Mouse (Mus musculus): ENCODE results near the gene Tbc1d2b.

Gene Tbc1d2b

DNA sequence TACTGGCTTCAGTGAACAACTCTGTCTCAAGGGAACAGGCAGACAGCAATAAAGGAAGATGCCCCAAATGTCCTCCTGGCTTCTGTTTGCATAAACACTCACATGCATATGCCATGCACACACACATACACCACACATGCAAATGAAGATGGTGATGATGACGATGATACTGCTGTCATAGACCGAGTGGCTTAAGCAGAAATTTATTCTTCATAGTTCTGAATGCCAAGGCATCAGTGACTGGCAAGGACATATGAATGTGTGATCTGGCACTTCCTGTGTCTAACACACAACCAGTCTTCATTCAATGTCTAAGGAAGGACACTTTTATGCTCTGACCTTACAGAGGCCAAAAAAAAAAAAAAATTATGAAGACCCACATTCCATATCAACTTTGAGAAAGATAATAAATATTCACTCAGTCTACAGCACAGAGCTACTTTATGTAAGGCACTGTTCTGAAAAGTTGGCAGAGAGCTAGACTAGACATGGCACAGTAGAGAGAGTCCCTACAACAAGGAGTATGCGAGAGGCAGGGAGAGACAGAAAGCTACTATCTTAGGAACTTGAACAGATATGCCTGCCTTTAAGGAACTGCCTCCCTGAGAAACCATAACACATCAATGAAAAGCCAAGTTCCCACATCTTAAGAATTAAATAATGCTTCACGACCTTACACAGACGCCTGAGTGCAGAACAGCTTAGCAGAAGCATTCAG is 5.1 kb downstream of the Tbc1d2b start:
- no peak for DNase-seq (ENCODE audit: low spot score)

- DNase-seq (ENCODE audit: low spot score), result no peak
These were observed 7.3 kb downstream of the Tbc1d2b start for GRCm38 (mm10) chr9:90263340-90263679.

DNA sequence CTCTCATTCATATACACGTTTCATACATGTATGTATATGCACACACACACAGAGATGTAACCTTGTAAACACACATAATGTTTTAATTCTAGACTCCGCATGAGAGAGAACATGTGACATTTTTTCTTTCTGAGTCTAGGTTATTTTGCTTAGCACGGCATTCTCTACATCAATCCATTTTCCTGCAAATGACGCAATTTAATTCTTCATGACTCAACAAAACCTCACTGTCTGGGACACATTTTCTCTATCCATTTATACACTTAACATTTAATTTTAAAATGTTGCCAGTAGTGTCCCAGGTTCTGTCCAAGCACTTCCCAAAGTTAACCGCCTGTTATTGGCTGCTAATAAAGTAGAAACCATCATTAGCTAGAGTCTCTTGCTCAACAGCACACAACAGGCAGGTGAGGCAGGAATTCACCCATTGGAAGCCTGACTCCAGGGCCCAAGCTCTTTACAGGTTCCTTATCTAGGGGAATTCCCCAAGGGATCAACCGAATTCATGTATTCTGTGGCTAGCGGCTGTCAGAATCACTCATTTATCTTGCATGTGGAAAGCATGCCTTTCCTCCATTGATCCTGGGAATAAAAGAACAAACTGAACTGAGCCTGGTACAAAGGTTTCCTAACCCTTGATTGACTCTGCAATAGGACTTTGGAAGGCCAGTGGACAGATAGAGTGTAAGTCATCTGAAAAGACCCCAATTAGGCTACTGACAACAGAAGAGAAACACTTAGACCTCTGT is 7.8 kb downstream of the Tbc1d2b start:
- no peak for DNase-seq (ENCODE audit: low spot score)

DNA sequence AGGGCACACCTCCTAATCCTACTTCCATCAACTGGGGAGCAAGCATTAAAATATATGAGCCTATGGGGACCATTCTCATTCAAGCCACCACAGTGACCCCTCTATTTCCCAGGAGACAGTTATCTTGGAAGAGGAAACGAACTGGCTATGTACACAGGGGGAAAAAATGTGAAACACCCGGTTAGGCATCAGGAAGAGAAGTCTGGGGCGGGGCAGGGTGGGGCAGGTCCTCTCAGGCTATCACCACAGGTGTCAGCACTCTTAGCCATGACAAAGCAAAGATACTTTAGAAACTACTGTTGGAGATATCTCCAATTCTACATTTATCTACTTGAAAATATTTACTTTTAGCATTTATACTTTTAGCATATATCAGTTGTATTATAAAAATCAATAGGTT is 8.5 kb downstream of the Tbc1d2b start:
- DNase-seq (ENCODE audit: low spot score), result no peak

DNA sequence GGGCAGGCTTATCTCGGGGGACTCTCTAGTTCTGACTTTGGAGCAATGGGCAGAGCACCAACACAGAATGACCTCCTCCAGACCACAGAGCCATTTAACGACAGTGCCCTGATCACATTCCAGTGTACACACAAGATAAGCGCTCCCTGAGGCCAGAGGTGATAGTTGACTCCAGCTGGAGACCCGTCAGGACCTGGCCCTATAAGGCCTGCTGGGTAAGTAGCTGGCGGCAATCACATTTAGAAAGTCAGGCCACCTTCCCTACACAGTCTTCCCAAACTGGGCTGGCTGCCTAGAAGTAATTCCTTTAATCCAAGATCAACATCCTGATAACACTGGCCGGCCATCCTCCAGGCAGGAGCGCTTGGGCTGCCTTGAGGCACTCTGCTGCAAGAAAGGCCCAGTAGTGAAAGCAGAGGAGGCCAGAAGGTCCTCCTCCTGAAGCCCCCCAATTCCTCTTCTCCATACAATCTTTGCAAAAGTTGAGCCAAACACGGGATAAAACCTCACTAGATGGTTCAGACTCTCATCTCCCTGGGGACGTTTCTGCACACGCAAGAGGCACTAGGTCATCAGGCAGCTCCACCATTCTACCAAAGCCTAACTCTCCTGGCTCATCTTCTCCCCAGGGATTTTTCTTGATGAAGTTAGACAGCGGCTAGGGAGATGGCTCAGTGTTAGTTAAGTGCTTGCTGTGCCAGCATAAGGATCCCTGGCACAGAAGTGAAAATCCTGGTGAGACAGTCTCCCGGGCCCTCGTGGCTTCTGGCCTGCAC is 9.8 kb downstream of the Tbc1d2b start:
- DNase-seq (ENCODE audit: low spot score), result no peak

GRCm38 (mm10) chr9:90260079-90260478 is 10.5 kb downstream of the Tbc1d2b start:
- DNase-seq (ENCODE audit: low spot score), result no peak

- no peak for DNase-seq (ENCODE audit: low spot score)
These were observed 11.1 kb downstream of the Tbc1d2b start for GRCm38 (mm10) chr9:90259400-90259950.

GRCm38 (mm10) chr9:90257754-90258531 is 12.7 kb downstream of the Tbc1d2b start:
- no peak for DNase-seq (ENCODE audit: low spot score)

DNA sequence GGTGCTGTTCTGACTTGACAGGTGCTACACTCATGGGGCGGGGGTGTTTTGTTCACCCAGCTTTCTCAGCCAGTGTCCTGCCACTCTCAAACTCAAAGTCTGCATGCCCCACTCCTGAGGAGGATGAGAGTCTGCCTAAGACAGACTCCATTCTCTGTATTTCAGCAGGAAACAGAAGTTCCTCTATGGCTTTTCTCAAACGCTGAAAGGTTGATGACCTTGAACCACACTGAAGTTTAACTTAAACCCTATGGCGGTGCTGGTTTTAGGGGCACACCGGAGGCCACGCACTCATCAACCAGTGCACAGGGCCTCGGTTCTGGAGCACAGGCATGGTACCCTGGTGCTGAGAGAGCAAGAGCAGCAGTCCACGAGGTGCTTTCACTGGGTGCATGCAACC is 13.4 kb downstream of the Tbc1d2b start:
- no peak for DNase-seq (ENCODE audit: low spot score)

DNA sequence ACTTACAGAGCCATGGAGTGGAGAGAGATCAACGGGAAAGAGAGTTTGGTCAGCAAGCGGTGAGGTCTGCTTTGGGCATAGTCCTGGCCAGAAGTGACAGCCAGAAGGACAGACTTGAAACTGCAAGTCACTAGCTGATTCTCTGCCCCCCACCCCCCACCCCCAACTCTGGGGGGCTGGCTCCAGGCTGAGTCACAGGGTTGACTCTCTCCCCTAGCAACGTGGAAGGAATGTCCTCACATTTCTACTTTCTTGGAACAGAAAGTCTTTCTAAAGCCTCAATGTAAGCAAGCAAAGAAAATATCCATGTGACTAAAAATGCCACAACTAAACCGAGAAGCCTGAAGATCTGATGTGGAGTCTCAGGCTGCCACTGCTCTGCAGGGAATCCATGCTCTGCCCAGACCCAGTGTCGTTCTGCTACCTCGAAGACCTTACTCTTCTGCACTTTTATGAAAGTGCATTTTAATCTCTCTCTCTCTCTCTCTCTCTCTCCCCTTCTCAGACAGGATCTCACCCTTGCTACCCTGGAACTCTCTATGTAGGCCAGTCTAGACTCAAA is 14.7 kb downstream of the Tbc1d2b start:
- DNase-seq (ENCODE audit: low spot score), result no peak

DNA sequence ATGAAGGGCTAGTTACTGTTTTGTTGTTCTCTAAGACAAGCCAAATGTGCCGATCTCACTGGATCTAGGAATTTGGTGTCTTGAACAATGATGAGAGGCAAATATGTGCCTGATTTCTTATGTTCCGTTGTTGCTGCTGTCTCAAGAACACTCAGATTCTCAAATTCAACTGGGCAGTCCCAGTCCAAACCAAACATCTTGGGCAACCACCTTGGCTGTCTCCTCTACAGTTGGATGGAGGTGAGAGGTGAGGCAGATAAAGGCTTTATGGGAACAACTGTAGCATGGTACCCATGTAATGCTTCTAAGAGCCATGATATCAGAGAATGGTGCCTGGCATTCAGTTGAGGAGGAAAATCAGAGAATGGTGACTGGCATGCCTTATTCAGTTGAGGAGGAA is 17.4 kb downstream of the Tbc1d2b start:
- DNase-seq (ENCODE audit: low spot score), result no peak

DNA sequence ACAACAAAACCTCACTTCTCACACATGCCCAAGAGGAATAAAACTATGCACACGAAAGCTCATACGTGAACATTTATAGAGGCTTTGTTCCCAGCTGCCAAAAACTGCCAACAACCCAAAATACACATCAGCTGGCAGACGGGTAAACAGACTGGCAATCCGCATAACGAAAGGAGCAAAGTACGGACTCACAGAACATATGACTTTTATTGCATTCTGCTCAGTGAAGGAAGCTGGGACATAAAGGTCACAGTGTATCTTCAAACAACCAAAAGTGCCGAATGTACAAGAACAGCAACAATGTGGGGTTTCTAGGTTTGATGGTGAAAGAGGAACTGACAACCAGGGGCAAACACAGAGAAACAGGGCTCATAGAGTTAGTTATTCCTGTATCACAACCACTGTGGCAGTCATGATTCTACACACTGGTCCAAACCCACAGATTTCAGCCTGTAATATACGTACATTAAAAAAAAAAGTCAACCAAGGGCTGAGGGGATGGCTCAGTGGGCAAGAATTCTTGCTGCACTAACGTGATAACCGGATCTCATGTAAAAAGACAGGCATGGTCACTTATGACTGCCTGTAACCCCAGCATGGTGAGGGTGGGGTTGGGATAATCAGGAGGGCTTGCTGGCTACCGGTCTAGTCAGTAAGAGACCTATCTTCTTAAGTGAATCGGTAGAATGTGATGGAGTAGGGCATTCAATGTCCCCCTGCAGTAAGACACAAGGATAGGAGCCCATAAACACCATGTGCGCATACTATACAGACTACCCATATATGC is 19.4 kb downstream of the Tbc1d2b start:
- peak; percentile 33 for DNase-seq (ENCODE audit: low spot score)

GRCm38 (mm10) chr9:90250141-90250775 is 20.3 kb downstream of the Tbc1d2b start:
- DNase-seq (ENCODE audit: low spot score), result peak; percentile 58

- no peak for DNase-seq (ENCODE audit: low spot score)
These were observed 21.6 kb downstream of the Tbc1d2b start for GRCm38 (mm10) chr9:90249036-90249435.

- no peak for DNase-seq (ENCODE audit: low spot score)
These were observed 22.3 kb downstream of the Tbc1d2b start for GRCm38 (mm10) chr9:90248326-90248725.

DNA sequence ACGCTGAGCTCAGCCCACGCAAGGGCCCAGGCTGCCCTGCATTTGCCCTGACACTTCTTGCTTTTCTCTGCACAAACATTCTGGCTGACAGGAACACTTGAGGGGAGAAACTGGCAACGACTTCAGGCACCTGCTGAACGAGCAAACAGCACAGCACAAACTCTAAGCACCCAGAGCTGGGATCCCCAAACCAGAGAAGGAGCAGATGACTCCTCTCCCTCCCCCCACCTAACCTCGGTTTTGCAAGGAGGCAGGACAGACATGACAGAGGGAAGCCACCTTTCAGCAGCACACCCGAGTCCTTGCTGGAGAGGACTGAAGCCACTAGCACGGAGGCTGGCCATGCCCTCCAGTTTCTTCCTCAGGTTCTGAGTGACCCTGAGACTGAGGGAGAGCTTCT is 23.3 kb downstream of the Tbc1d2b start:
- DNase-seq (ENCODE audit: low spot score), result no peak

GRCm38 (mm10) chr9:90245781-90246180 is 24.8 kb downstream of the Tbc1d2b start:
- DNase-seq (ENCODE audit: low spot score), result no peak

DNA sequence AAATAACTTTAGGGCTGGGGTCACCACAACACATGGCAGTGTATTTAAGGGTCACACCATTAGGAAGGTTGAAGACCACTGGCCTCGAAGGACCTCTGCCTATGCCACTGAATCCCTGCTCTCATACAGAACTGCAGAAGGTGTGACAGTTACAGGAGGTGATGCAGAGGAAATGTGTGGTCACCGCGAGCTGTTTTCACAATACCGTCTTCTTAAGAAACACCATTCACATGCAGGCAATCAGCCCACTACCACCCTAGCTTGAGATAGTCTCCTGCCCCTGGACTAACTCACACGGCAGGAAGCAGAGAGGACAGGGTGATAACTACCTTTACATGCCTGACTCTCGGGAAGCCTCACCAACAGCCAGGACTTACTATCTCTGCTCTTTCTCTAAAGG is 25.4 kb downstream of the Tbc1d2b start:
- DNase-seq (ENCODE audit: low spot score), result no peak

DNA sequence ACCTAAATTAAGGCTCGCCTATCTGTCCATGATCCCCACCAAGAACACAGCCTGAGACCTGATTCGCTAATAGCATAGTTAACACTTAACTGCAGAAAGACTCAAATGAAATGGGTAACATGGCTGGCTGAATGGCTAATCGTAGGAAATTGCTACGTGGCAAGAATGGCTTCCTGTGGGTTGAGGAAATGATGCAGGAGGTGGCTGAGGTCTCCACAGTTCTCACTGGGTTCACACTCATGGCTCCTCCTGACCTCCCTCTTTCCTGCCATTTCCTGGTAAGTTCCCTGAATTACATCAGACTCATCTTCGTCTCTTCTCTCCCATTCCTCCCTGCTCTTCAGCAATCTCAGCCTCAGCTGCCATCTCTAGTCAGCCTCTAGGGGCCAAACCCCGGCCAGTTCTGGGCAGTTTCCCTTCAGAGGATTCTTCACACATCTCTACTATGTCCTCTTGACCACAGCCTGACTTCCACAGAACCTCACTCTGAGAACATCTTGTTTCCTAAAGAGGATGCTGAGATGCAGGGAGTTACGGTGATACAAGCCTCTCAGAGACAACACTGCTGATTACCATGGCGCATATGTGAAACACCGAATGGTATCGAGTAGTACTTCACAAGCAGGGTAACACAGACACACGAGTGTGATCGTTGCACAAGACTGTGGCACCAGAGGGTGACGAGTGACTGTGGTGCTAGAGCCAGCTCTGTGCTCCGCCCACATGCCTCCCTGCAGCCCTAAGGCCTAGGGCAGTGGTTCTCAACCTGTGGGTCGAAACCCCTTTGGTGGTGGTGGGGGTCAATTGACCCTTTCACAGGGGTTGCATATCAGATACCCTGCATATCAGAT is 26.1 kb downstream of the Tbc1d2b start:
- no peak for DNase-seq (ENCODE audit: low spot score)

All from spleen, adult 12 weeks (tissue).